Mouse (Mus musculus) thymus, postnatal 36 days (tissue): ENCODE data around the gene Fam234b.
A peak's percentile ranks its signal among the peaks of the same experiment; 100 is the strongest.

ENCODE experiments used
- DNase-seq, 2 experiments: peaks; one replicate each; pipeline ENCODE4 v3.0.0; 2022; ENCODE audit warnings: mixed read lengths in 2 of 2

The Fam234b gene

GRCm38 (mm10) chr6:135232443-135233182, 34.8 kb downstream of the Fam234b start:
- no peak for DNase-seq

DNA sequence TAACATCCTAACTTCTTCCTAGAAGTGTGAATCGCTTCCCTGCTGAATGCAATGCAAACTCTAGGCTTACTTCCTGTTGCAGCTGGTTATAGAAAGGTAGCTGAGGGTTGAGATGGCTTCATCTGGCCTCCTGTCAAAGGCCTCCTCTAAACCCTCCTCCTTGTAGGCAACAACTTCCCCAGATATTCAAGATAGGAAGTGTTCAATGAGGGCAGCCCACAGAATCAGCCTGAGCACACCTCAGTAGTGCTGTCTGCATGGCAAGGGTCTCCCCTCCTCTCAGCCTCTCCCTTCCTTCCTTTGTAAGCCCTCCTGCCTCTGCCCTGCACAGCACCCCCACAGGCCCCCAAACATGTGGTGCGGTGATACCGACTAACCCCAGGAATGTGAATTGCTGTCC, 38.0 kb downstream of the Fam234b start:
- peak in 1 of 2 experiments; percentile 30 for DNase-seq

GRCm38 (mm10) chr6:135236576-135236975, 38.8 kb downstream of the Fam234b start:
- no peak for DNase-seq

DNA sequence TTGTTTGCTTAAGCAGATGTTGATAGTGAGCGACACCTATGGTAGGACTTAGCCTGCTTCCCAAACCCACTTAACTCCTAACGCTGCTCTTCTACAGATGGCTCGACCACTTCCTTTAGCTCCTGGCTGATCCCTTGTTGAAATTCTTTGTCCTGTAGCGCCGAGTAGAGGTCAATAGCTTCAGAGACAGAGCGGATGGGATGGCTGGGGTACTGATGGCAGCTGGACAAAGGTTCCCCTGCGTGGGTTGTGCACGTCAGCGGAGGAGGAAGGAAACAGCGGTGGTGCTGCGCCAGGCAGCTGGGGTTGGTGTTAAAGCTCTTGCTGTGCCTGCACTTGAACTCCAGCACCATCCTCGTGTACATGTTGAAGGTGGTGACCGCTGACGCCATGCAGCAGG, 39.5 kb downstream of the Fam234b start:
- peak; percentile 53 to 58 for DNase-seq

DNA sequence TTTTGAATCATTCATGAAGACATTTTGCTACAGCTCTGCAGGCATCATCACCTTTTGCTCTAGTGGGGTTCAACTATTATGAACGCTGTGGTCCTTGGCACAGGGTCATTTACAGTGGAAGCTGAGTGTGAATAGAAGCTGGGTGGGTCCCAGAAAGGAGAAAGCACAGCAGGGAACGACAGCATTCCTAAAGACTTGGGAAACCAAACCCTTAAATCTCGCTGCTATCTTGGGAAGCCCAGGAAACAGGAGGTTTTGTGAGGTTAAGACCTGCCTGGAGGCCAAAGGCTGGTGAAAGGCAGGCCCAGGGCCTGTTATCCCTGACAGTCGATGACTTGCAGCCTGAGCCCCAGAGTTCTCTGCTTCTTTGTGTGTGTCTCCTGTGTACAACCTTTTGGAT, 40.4 kb downstream of the Fam234b start:
- no peak for DNase-seq

DNA sequence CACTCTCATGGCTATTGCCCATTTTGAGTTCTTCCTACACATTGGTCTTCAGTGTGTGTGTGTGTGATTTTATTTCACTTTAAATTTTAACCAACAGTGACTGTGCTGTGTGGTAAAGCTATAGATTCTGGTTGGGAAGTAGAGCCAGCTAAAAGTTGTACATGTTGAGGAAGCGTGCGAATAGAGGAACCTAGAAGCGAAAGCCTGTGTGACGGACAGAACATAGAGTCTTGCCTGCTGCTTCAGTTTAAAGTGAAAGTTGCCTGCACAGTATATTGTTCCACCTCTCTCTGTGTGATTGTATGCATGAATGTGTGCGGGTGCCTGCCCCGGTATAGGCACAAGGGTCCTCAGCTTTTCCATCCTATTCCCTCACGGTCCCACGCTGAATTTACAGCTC, 42.6 kb downstream of the Fam234b start:
- no peak for DNase-seq

GRCm38 (mm10) chr6:135245586-135245985, 47.8 kb downstream of the Fam234b start:
- no peak for DNase-seq

GRCm38 (mm10) chr6:135247861-135248260, 50.1 kb downstream of the Fam234b start:
- no peak for DNase-seq

DNA sequence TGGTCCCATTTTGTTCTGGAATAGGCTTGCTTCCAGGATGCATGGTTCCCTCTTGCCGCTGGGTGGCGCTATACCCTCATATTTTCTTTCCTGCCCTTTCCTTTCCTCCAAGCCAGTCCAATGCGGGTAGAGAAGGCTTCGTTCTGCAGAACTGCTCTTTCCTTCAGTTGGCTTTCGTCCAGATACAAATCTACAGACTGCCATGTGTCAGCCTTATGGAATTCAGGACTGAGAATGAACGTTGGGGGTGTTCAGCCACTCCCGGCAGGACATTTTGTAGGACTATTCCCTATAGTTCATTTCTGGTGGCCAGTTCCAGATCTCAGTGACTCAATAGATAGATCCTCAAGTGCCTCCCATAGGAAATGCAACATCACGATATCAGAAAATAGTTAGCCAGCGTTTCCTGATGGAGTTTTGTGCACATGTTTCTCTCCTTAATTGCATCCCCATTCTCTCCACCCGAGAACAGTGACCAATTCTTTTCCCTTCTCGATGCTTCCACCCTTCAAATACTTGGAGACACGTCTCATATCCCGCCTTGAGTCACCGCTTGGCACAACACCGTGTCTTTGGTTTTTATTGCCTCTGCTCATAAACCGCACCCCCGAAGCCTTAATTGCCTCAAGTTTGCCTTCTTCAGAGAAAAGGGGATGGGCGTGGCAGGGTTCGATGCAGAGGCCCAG, 52.2 kb downstream of the Fam234b start:
- peak; percentile 55 to 62 for DNase-seq

DNA sequence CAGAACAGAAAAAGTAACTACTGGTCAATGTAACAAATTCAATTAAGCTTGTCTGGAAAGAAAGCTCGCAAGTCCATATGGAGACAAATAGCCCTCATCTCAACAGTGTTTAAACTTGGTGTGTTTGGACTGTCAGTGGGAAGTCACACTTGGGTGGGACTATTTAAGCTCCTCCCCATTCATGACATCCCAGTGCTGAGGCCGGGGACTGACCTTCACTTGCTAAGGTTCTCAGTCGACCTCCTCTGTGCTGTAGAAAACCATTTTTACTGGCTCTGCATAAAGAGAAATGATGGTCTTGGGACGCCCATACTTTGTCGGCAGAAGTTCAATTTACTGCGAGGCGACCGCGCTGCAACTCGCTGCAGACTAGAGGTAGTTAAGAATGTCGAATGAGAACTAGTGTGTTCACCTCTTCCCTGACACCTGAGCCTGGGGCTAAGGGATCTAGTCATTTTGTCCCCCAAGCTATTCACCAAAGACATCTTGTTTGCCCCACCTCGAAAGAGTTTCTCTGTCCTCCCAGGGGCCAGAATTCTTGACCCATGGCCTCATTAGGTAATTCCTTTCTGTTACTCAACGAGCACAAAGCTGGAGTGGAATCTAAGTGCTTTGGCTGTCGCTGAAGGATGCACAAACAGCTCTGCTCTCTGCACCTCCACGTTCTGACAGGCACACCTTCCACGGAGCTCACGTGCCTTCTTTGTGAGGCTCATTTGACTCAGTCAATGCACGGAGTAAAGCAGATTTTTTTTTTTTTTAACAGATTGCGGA, 53.3 kb downstream of the Fam234b start:
- no peak for DNase-seq

- no peak for DNase-seq
Observed at GRCm38 (mm10) chr6:135251849-135252727, 54.3 kb downstream of the Fam234b start.

DNA sequence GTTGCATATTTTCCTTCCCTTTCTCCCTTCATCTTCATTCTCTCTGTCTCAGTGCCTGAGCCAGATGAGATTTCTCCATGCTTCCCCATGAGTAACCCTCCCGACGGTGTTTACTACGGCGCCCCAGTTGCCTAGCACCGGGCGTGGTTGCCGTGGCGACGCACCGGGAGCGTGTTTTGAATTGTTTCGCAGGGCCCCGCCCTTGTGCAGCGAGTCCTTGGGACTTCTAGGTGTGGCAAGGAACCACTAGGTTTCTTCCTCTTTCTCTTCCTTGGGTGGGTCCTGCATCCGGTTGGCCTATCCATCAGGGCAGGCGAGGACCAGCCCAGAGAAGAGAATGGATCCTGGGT, 54.9 kb downstream of the Fam234b start:
- DNase-seq = peak; percentile 65 to 76

- DNase-seq = peak in 1 of 2 experiments; percentile 28
Observed at GRCm38 (mm10) chr6:135254153-135254552, 56.4 kb downstream of the Fam234b start, which contains the start of gene Gsg1. TSS of gene Gsg1 (minus strand) at chr6:135254351.

DNA sequence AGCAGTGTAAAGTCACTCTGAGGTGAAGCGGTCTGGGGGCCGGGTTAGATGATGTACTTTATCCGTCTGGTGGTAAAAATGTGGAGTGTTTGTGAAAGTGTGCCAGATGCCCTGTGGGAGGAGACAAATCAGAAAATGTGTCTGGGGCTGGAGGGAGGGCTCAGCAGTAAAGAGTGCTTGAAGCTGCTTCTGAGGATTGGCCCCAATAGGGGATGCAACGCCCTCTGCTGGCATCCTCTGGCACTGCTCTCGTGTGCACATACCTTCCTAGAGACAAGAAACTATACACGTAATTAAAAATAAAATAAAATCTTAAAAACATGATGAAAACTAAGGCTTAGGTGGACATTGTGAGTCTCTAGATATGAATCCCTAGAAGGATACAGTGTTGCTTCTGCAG, 62.7 kb downstream of the Fam234b start:
- no peak for DNase-seq

- no peak for DNase-seq
Observed at GRCm38 (mm10) chr6:135261124-135261523, 63.3 kb downstream of the Fam234b start.

- DNase-seq = no peak
Observed at GRCm38 (mm10) chr6:135262565-135262964, 64.8 kb downstream of the Fam234b start.

GRCm38 (mm10) chr6:135264136-135264535, 66.4 kb downstream of the Fam234b start:
- DNase-seq = no peak

DNA sequence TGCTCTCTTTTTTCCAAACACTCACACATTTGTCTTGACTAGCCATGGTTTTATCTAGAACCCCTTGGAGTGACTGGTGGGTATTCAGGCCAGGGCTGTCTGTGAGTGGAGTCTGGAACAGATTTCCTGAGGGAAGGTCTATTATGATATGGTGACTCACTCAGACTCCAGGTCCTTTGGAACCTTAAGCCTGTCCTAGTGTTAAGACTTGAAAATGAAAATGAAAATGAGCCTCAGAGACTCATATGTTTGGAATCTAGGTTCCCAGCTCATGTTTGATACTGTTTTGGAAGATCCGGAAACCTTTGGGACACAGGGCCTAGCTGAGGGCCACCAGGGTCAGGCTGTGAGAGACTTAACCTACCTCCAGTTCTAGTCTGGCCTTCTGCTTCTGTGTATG, 68.3 kb downstream of the Fam234b start:
- no peak for DNase-seq

- peak; percentile 26 to 40 for DNase-seq
Observed at GRCm38 (mm10) chr6:135267221-135267620, 69.4 kb downstream of the Fam234b start.

DNA sequence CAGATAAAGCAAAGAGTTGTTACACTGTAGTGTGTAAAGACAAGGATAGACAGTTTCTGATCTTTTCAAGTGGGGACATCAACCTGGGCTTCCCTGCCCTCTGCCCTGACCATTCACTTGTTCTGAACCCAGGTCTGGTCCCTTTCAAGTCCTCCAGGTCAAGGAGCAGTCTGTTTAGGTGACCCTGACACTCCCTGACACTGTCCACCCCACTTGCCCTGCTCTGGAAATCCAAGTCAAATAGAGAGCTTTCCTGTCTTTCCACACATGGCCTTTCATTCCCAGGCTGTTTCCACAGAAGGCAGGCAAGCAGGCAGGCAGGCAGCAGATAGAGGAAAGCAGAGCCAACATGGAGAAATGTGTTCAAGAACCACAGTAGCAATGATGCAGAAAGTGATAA, 70.6 kb downstream of the Fam234b start:
- no peak for DNase-seq

- no peak for DNase-seq
Observed at GRCm38 (mm10) chr6:135269626-135270025, 71.8 kb downstream of the Fam234b start.

GRCm38 (mm10) chr6:135271761-135272160, 74.0 kb downstream of the Fam234b start:
- DNase-seq = no peak

DNA sequence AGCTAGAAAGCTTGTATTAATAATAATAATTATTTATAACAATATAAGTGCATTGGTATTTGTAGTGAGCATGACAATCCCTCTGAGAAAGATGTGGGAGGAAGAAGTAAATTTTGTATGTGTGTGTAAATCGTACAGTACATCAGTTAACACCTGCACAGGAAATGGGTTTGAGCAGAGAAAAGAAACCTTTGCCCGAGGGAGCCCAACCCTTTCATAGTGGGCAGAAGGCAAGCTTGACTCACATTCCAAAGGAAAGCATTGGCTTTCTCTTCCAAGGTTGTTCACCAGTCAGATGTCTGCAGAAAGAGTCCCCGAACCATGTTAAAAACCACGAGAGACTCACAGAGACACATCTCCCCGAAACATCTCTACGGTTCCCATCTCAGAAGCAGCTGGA, 75.3 kb downstream of the Fam234b start:
- peak in 1 of 2 experiments; percentile 34 for DNase-seq
